Mouse (Mus musculus): ENCODE results near the gene Det1. TPM values are rescaled to one million over a fixed set of nuclear protein-coding genes. Genes with fewer than 3 reads are reported as not detected.

Det1 gene
- 9.2 and 11.3 TPM in 2 replicates for polyA plus RNA-seq (2014; fragmentation: Nextera tagmentation; extraction: Ambion mirVana)

DNA sequence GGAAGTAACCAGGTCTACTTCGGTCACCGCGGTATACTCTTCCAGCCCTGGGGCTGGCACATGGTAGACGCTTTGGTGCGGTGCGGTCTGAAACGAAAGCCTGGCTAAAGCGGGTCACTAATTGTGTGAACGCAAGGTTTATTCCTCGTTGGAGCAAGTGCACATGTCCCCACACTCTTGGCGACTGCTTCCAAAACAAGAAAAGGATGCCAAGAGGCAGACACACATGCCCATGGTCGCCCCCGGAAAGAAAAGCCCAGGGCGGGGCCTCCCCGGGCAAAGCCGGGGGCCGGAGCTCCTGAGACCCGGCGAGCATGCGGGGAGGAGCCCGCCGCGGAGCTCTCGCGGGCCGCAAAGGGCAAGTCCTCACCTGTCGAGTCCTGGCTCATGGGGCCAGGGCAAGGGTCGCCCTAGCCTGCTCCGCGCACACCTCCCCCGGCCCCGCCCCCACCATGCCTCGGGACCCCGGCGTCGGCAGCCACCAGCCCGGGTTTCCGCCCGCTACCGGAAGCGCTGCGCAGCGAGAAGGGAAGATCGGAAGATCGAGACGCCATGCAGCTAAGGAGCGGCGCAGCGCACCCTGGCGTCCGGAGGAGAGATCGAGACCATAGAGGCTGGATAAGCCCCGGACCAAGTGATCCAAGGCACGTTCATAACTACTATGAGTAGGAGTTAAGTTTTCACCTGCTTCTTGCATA is at the start of gene Det1:
TSS of gene Det1 (minus strand) at position 527 of the 698 bp plus-strand sequence.
- peak within 1 kb of the TSS; percentile 68 for H3K4me2 ChIP-seq (ENCODE audit: low read length)
- peaks cover 4 to 9% of the 10 kb centered on the region in 2 experiments; a peak in 3 of 4 replicates for H3K4me1 ChIP-seq (ENCODE audit: control insufficient read depth in 2 of 2, insufficient read depth in 2 of 2, low read length in 2 of 2)
- peak; percentile 80 for ATAC-seq (ENCODE audit: insufficient number of reproducible peaks, insufficient read depth, low FRiP score, low read depth)
- peak within 1 kb of the TSS; percentile 92 for H3K9ac ChIP-seq (ENCODE audit: low read length)
- H3K36me3 ChIP-seq (ENCODE audit: control insufficient read depth, insufficient read depth, low read length): peaks cover 22% of the 10 kb centered on the region
- no peaks in the 10 kb centered on the region for H3K27me3 ChIP-seq (ENCODE audit: control insufficient read depth, insufficient read depth, low read length)
- WGBS: under 1% methylated on average over 52 of the region's 54 CpGs
- H3K4me3 ChIP-seq (ENCODE audit: control insufficient read depth in 1 of 2, insufficient read depth in 1 of 2, low read depth in 1 of 2, low read length in 2 of 2): peak within 1 kb of the TSS; percentile 78 to 92
- H3K27ac ChIP-seq (replicated peaks in 1 of 2; ENCODE audit: control insufficient read depth in 1 of 2, insufficient read depth in 1 of 2, low read depth in 2 of 2, low read length in 2 of 2): peak within 1 kb of the TSS; percentile 31 to 69; a peak in 3 of 4 replicates
- H3K9me3 ChIP-seq (ENCODE audit: control insufficient read depth, low read length): no peaks in the 10 kb centered on the region

DNA sequence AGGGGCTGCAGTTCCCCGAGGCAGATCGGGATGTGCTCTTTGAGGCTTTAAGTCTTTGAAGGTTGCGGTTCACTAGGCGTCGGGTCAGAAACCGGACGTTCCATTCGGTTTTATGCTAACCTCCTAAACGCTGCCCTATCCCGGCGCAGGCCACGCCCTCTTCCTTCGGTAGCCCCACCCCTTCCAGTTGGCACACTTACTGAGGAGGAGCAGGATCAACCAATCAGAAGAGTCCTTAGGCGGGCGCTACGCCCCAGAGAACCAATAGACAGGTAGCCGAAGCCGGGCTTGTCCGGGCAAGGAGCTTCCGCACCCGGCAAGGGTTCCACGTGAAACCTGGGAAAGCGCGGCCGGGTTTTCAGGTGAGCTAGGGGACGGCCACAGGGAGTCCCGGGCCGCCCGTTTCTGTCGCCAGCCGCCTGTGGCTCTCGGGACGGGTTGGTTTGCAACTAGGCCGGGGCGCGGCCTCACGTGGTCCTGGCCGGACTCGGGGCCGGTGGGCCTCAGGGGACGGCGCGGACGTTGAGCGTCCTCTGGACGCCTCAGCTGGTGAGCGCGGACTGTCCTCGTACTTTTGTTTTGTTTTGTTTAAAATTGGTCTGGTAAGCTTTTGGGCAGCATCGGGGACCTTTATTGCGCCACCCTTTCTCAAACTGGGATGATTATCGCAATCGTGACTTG is 48.7 kb upstream of the Det1 start, which contains the start of gene Aen:
TSS of gene Aen (plus strand) at position 202 of the 681 bp plus-strand sequence.
- no peaks in the 10 kb centered on the region for H3K9me3 ChIP-seq (ENCODE audit: control insufficient read depth, low read length)
- H3K4me3 ChIP-seq (ENCODE audit: control insufficient read depth in 1 of 2, insufficient read depth in 1 of 2, low read depth in 1 of 2, low read length in 2 of 2): peak within 1 kb of the TSS; percentile 78 to 99
- H3K9ac ChIP-seq (ENCODE audit: low read length): peak within 1 kb of the TSS; percentile 81
- whole genome bisulfite sequencing: under 1% methylated on average over 53 of the region's 53 CpGs
- peak within 1 kb of the TSS; percentile 76 for H3K4me2 ChIP-seq (ENCODE audit: low read length)
- no peaks in the 10 kb centered on the region for H3K36me3 ChIP-seq (ENCODE audit: control insufficient read depth, insufficient read depth, low read length)
- no peaks in the 10 kb centered on the region for H3K27me3 ChIP-seq (ENCODE audit: control insufficient read depth, insufficient read depth, low read length)
- peaks cover 5 to 14% of the 10 kb centered on the region in 2 experiments for H3K4me1 ChIP-seq (ENCODE audit: control insufficient read depth in 2 of 2, insufficient read depth in 2 of 2, low read length in 2 of 2)
- H3K27ac ChIP-seq (replicated peaks in 1 of 2; ENCODE audit: control insufficient read depth in 1 of 2, insufficient read depth in 1 of 2, low read depth in 2 of 2, low read length in 2 of 2): peak within 1 kb of the TSS; percentile 53 to 73; a peak in 2 of 4 replicates
- ATAC-seq (ENCODE audit: insufficient number of reproducible peaks, insufficient read depth, low FRiP score, low read depth): peak; percentile 99

GRCm38 (mm10) chr7:78895021-78895652 is 48.1 kb upstream of the Det1 start:
- peak overlapping the region; percentile 76 for H3K4me2 ChIP-seq (ENCODE audit: low read length)
- 45% methylated on average over 13 of the region's 13 CpGs for WGBS
- H3K4me1 ChIP-seq (ENCODE audit: control insufficient read depth in 2 of 2, insufficient read depth in 2 of 2, low read length in 2 of 2): peaks cover 5 to 14% of the 10 kb centered on the region in 2 experiments
- no peak for ATAC-seq (ENCODE audit: insufficient number of reproducible peaks, insufficient read depth, low FRiP score, low read depth)
- peak overlapping the region; percentile 53 to 73; a peak in 2 of 4 replicates for H3K27ac ChIP-seq (replicated peaks in 1 of 2; ENCODE audit: control insufficient read depth in 1 of 2, insufficient read depth in 1 of 2, low read depth in 2 of 2, low read length in 2 of 2)
- H3K27me3 ChIP-seq (ENCODE audit: control insufficient read depth, insufficient read depth, low read length): peaks cover 4% of the 10 kb centered on the region
- H3K9me3 ChIP-seq (ENCODE audit: control insufficient read depth, low read length): no peaks in the 10 kb centered on the region
- peak overlapping the region; percentile 70 for H3K9ac ChIP-seq (ENCODE audit: low read length)
- H3K4me3 ChIP-seq (ENCODE audit: control insufficient read depth in 1 of 2, insufficient read depth in 1 of 2, low read depth in 1 of 2, low read length in 2 of 2): peak overlapping the region; percentile 66 to 78
- H3K36me3 ChIP-seq (ENCODE audit: control insufficient read depth, insufficient read depth, low read length): no peaks in the 10 kb centered on the region

- ATAC-seq (ENCODE audit: insufficient number of reproducible peaks, insufficient read depth, low FRiP score, low read depth): no peak
- H3K27me3 ChIP-seq (ENCODE audit: control insufficient read depth, insufficient read depth, low read length): peaks cover 13% of the 10 kb centered on the region
- no peak overlapping the region for H3K27ac ChIP-seq (replicated peaks in 1 of 2; ENCODE audit: control insufficient read depth in 1 of 2, insufficient read depth in 1 of 2, low read depth in 2 of 2, low read length in 2 of 2)
- no peaks in the 10 kb centered on the region for H3K9me3 ChIP-seq (ENCODE audit: control insufficient read depth, low read length)
- H3K4me3 ChIP-seq (ENCODE audit: control insufficient read depth in 1 of 2, insufficient read depth in 1 of 2, low read depth in 1 of 2, low read length in 2 of 2): no peak overlapping the region
- H3K36me3 ChIP-seq (ENCODE audit: control insufficient read depth, insufficient read depth, low read length): no peaks in the 10 kb centered on the region
- 67% methylated on average over 10 of the region's 10 CpGs for WGBS
- H3K9ac ChIP-seq (ENCODE audit: low read length): no peak overlapping the region
- peaks cover 5 to 14% of the 10 kb centered on the region in 2 experiments for H3K4me1 ChIP-seq (ENCODE audit: control insufficient read depth in 2 of 2, insufficient read depth in 2 of 2, low read length in 2 of 2)
- H3K4me2 ChIP-seq (ENCODE audit: low read length): no peak overlapping the region
Observed at GRCm38 (mm10) chr7:78893917-78894316, 46.9 kb upstream of the Det1 start.

GRCm38 (mm10) chr7:78890641-78891040 is 43.6 kb upstream of the Det1 start:
- Histone ChIP-seq H3K36me3 (ENCODE audit: control insufficient read depth, insufficient read depth, low read length) (no peaks in the 10 kb centered on the region), H3K9ac (ENCODE audit: low read length) (no peak overlapping the region), H3K27me3 (ENCODE audit: control insufficient read depth, insufficient read depth, low read length) (peaks cover 42% of the 10 kb centered on the region), H3K9me3 (ENCODE audit: control insufficient read depth, low read length) (no peaks in the 10 kb centered on the region), H3K4me2 (ENCODE audit: low read length) (no peak overlapping the region), H3K27ac (replicated peaks in 1 of 2; ENCODE audit: control insufficient read depth in 1 of 2, insufficient read depth in 1 of 2, low read depth in 2 of 2, low read length in 2 of 2) (no peak overlapping the region), H3K4me1 (ENCODE audit: control insufficient read depth in 2 of 2, insufficient read depth in 2 of 2, low read length in 2 of 2) (peaks cover 2 to 3% of the 10 kb centered on the region in 2 experiments; a peak in 1 of 4 replicates), H3K4me3 (ENCODE audit: control insufficient read depth in 1 of 2, insufficient read depth in 1 of 2, low read depth in 1 of 2, low read length in 2 of 2) (no peak overlapping the region)
- WGBS: 5% methylated on average over 16 of the region's 16 CpGs
- ATAC-seq (ENCODE audit: insufficient number of reproducible peaks, insufficient read depth, low FRiP score, low read depth): no peak

DNA sequence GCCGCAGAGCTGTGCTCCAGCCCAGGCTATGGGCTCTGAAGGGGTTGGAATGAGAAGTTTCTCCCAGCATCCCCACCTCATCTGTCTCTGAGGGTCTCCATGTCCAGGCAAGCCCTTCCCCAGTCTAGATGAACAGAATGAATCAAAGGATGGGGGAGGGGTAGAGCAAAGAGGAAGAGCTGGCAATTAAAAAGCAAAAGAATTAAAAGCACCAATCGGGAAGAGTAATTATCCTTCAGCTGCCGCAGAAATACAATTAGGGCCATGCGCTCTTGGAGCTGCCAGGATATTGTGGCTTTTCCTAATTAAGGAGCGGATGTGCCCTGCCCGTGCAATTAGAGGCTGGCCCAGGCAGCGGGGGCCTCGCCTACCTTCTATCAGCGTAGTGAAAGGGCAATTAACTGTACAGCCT is 40.4 kb upstream of the Det1 start:
- Histone ChIP-seq H3K9me3 (ENCODE audit: control insufficient read depth, low read length) (no peaks in the 10 kb centered on the region), H3K27ac (replicated peaks in 1 of 2; ENCODE audit: control insufficient read depth in 1 of 2, insufficient read depth in 1 of 2, low read depth in 2 of 2, low read length in 2 of 2) (no peak overlapping the region), H3K4me3 (ENCODE audit: control insufficient read depth in 1 of 2, insufficient read depth in 1 of 2, low read depth in 1 of 2, low read length in 2 of 2) (no peak overlapping the region), H3K27me3 (ENCODE audit: control insufficient read depth, insufficient read depth, low read length) (peaks cover 73% of the 10 kb centered on the region), H3K4me2 (ENCODE audit: low read length) (no peak overlapping the region), H3K9ac (ENCODE audit: low read length) (no peak overlapping the region), H3K36me3 (ENCODE audit: control insufficient read depth, insufficient read depth, low read length) (no peaks in the 10 kb centered on the region), H3K4me1 (ENCODE audit: control insufficient read depth in 2 of 2, insufficient read depth in 2 of 2, low read length in 2 of 2) (peaks cover 0 to 3% of the 10 kb centered on the region in 2 experiments; a peak in 2 of 4 replicates)
- no peak for ATAC-seq (ENCODE audit: insufficient number of reproducible peaks, insufficient read depth, low FRiP score, low read depth)
- WGBS: 74% methylated on average over 9 of the region's 9 CpGs

- 77% methylated on average over 4 of the region's 4 CpGs for WGBS
- Histone ChIP-seq H3K36me3 (ENCODE audit: control insufficient read depth, insufficient read depth, low read length) (no peaks in the 10 kb centered on the region), H3K27me3 (ENCODE audit: control insufficient read depth, insufficient read depth, low read length) (peaks cover 81% of the 10 kb centered on the region), H3K9ac (ENCODE audit: low read length) (no peak overlapping the region), H3K4me3 (ENCODE audit: control insufficient read depth in 1 of 2, insufficient read depth in 1 of 2, low read depth in 1 of 2, low read length in 2 of 2) (no peak overlapping the region), H3K4me1 (ENCODE audit: control insufficient read depth in 2 of 2, insufficient read depth in 2 of 2, low read length in 2 of 2) (peaks cover 0 to 3% of the 10 kb centered on the region in 2 experiments; a peak in 2 of 4 replicates), H3K27ac (replicated peaks in 1 of 2; ENCODE audit: control insufficient read depth in 1 of 2, insufficient read depth in 1 of 2, low read depth in 2 of 2, low read length in 2 of 2) (no peak overlapping the region), H3K9me3 (ENCODE audit: control insufficient read depth, low read length) (no peaks in the 10 kb centered on the region), H3K4me2 (ENCODE audit: low read length) (no peak overlapping the region)
- no peak for ATAC-seq (ENCODE audit: insufficient number of reproducible peaks, insufficient read depth, low FRiP score, low read depth)
Observed at GRCm38 (mm10) chr7:78886496-78886895, 39.4 kb upstream of the Det1 start.
